Mouse (Mus musculus): ENCODE measurements around the gene Gm11492.

- TF ChIP-seq POLR2A (IDR thresholded peaks at IDR 0.05; ENCODE audit: borderline replicate concordance, extremely low read depth, low read depth, low read length) (0 out of 2 replicates have a peak, but pooled peaks have one; percentile 0), CTCF (IDR thresholded peaks at IDR 0.05; ENCODE audit: insufficient read depth, low read length) (no peak)
These were observed 23.2 kb downstream of the Gm11492 start for GRCm38 (mm10) chr11:87589605-87590004.
